Mouse (Mus musculus) thymus, postnatal 10 days (tissue): ENCODE results near the gene Setd3.

Experiments
- DNase-seq, 2 experiments: peaks; one replicate each; pipeline ENCODE4 v3.0.0; 2021; ENCODE audit warnings: low spot score in 2 of 2

Gene Setd3

DNA sequence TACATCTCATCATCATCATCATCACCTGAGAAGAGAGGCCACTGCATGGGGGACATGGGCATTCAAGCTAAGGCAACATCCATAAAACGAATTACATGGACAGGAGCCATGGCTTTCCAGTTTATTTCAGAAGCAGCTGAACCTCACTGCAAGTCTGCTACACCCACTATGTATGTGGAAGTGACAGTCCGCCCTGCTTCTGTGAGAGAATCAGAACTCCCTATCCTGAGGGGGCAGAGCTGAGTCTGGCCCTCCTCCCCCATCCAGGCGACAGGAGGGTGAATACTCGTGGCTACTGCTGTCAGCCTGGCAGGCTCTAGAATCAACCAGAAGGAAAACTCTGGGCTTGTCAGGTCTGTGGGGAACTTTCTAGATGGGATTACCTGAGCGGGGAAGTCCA, 106.2 kb downstream of the Setd3 start:
- DNase-seq = no peak

DNA sequence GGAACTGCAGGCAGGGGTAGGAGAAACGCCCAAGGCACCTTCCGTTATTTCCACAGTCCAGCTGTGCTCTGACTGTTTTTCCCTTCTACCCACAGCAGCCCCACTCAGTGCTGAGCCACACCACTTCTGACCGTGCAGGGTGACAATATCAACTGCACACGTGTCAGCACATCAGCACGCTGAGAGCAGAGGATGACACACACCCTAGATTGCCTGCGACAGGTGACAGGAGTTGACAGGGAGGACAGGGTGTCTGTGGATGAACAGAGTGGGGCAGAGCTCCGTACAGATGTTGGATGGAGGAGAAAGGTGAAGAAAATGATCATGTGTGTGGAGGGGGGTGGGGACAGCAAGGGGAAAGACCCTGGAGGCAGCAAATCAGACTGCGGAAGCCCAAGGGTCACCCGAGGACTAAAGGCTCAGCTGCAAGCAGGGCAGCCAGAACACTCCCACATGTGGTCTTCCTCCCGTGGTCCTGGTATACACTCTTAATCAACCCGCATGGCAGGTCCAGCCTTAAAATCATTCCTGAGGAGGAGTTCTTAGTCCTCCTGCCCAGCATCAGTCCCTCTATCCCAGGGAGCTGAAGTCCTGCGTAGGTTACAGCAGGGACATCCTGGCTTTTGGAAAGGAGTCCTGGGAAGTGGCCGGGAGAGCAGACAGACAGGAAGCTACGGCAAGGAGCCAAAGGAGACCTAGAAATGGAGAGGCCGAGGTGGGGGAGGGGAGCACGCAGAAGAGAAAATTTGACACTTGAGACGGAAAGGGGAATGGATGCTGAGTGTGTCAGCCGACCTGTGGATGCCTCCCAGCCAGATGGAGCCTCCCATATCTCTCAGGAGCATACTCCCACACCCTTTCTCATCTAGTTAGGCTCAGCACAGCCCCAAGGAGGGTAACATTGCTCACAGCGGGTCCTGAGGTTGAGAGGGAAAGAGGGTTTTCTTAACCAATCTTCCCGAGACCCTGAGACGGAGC, 108.1 kb downstream of the Setd3 start:
- no peak for DNase-seq

- no peak for DNase-seq
These were observed 109.6 kb downstream of the Setd3 start for GRCm38 (mm10) chr12:108069504-108069903.

DNA sequence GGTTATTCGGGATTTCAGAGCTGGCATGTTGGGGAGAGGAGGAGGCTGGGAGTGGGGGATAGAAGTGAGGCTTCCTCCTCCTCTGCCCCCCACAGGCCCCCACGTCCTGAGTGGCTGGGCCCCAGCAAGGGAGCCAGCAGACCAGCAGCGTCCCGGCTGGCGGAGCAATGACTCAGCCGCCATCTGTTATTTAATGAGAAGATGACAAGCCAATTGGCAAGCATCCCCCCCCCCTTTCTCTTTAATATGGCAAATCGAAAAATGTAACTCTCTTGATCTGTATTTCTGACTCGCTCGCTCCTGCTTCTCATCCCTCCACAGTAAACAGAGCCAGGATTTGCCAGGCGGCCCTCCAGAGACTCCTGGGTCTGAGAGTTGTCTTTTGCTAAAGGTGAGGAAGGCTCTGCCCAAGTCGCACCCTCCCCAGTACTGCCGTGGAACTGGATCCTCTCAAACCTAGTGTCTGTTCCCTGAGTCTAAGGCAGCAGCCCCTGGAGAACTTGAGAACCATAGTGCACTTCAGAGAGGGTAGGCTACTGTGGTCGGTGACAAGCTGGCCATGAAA, 111.2 kb downstream of the Setd3 start:
- no peak for DNase-seq

DNA sequence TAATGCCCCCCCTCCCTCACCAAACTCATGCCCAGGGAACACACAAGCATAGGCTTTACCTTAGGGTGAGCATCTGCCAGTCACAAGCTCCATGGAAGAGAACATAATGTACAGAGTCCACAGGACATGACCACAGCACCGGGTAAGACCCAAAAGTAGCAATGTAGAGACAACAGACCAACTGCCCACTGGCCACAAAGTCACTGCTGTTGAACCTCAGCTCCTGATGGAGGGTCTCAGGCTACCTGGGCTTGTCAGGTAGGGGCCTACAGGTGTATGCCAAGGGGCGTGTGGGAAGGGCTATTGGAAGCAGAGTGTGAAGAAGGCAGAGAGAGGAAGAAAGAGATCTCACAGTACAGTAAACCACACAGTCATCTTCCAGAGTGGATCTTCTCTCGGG, 111.9 kb downstream of the Setd3 start:
- DNase-seq = no peak

GRCm38 (mm10) chr12:108064396-108064998, 114.6 kb downstream of the Setd3 start:
- no peak for DNase-seq

GRCm38 (mm10) chr12:108063986-108064385, 115.1 kb downstream of the Setd3 start:
- DNase-seq = no peak

GRCm38 (mm10) chr12:108062137-108062536, 117.0 kb downstream of the Setd3 start:
- DNase-seq = no peak

GRCm38 (mm10) chr12:108061661-108062060, 117.5 kb downstream of the Setd3 start:
- DNase-seq = no peak
